Mouse (Mus musculus): Measurements from ENCODE around the gene Rab11fip4. TPM values are rescaled to one million over a fixed set of nuclear protein-coding genes. Genes with fewer than 3 reads are reported as not detected.

Rab11fip4 gene
- polyA plus RNA-seq, 1 experiment = not detected

DNA sequence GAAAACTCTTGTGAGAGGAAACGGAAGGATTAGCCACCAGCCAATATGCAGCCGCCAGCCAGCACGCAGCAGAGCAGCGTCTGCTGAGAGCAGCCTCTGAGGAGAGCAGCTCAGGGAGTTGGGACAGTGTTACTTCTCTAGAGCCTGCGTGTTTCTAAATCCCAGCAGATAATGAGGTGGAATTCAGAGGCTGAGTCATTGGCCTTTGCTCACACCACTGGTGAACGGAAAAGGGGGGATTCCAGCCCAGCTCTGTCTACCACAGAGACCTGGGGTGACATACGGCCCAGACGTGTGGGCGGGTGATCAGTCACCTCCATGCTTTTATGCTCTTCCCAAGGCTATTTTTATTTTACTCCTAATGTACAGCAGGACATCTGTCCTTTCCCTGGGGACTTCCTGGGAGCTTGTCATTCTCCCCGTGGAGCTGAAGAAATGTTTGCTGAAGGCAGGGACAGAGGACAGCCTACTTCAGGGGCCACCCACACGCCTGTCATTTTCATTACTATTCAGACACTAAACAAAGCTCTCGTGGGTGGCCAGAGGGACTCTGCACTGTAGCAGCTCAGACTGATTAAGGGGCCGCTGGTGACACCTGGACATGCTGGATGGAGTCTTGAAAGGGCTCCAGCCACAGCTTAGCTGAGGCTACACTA, 20.1 kb downstream of the Rab11fip4 start:
- TF ChIP-seq GATA1 (IDR thresholded peaks at IDR 0.05; ENCODE audit: low read length) = no peak
- no peak for TF ChIP-seq TAL1 (IDR thresholded peaks at IDR 0.05; ENCODE audit: low read length)

GRCm38 (mm10) chr11:79612046-79612600, 21.1 kb downstream of the Rab11fip4 start:
- TF ChIP-seq GATA1 (IDR thresholded peaks at IDR 0.05; ENCODE audit: low read length) = no peak
- TF ChIP-seq TAL1 (IDR thresholded peaks at IDR 0.05; ENCODE audit: low read length) = no peak
- no peaks in the 10 kb centered on the region for H3K9me3 ChIP-seq (ENCODE audit: control insufficient read depth, low read length)
- no peaks in the 10 kb centered on the region for H3K4me1 ChIP-seq (ENCODE audit: control insufficient read depth)
- no peaks in the 10 kb centered on the region for H3K36me3 ChIP-seq (ENCODE audit: control insufficient read depth)
- H3K4me3 ChIP-seq (replicated peaks) = no peak overlapping the region
- H3K27me3 ChIP-seq (ENCODE audit: control insufficient read depth) = peaks cover 3% of the 10 kb centered on the region; the same call in 1 of the 2 replicates

More for the DNA sequence above, 20.1 kb downstream of the Rab11fip4 start:
- H3K36me3 ChIP-seq (ENCODE audit: control insufficient read depth) = no peaks in the 10 kb centered on the region
- no peaks in the 10 kb centered on the region for H3K4me1 ChIP-seq (ENCODE audit: control insufficient read depth)
- peaks cover 3% of the 10 kb centered on the region; the same call in 1 of the 2 replicates for H3K27me3 ChIP-seq (ENCODE audit: control insufficient read depth)
- no peaks in the 10 kb centered on the region for H3K9me3 ChIP-seq (ENCODE audit: control insufficient read depth, low read length)
- no peak overlapping the region for H3K4me3 ChIP-seq (replicated peaks)

- Histone ChIP-seq H3K9me3 (ENCODE audit: control insufficient read depth, low read length) (no peaks in the 10 kb centered on the region), H3K27me3 (ENCODE audit: control insufficient read depth) (peaks cover 3% of the 10 kb centered on the region; the same call in 1 of the 2 replicates), H3K4me3 (replicated peaks) (no peak overlapping the region), H3K4me1 (ENCODE audit: control insufficient read depth) (no peaks in the 10 kb centered on the region), H3K36me3 (ENCODE audit: control insufficient read depth) (no peaks in the 10 kb centered on the region)
- TF ChIP-seq GATA1 (IDR thresholded peaks at IDR 0.05; ENCODE audit: low read length) = no peak
- no peak for TF ChIP-seq TAL1 (IDR thresholded peaks at IDR 0.05; ENCODE audit: low read length)
Measured at GRCm38 (mm10) chr11:79613084-79613483, 22.1 kb downstream of the Rab11fip4 start.

DNA sequence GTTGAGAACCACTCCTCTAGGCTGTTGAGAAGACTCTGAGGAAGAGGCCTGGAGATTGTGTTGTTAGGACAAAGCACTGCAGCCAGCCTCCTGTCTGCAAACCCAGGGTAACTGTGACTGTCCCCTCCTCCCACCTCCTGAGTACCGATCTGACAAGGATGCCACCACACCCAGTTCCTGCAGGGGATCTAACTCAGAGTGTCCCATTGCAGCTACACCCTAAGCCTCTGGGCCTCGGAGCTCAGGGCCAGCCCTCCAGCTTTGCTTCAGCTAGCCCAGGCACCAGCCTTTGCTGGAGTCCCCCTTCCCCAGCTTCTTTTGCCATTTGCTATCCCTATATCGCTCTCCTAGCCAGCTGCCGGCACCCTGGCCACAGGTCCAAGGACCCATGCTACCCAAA, 22.7 kb downstream of the Rab11fip4 start:
- Histone ChIP-seq H3K27me3 (ENCODE audit: control insufficient read depth) (peaks cover 3% of the 10 kb centered on the region; the same call in 1 of the 2 replicates), H3K9me3 (ENCODE audit: control insufficient read depth, low read length) (no peaks in the 10 kb centered on the region), H3K36me3 (ENCODE audit: control insufficient read depth) (no peaks in the 10 kb centered on the region), H3K4me1 (ENCODE audit: control insufficient read depth) (no peaks in the 10 kb centered on the region), H3K4me3 (replicated peaks) (no peak overlapping the region)
- TF ChIP-seq TAL1 (IDR thresholded peaks at IDR 0.05; ENCODE audit: low read length) (no peak), GATA1 (IDR thresholded peaks at IDR 0.05; ENCODE audit: low read length) (no peak)

DNA sequence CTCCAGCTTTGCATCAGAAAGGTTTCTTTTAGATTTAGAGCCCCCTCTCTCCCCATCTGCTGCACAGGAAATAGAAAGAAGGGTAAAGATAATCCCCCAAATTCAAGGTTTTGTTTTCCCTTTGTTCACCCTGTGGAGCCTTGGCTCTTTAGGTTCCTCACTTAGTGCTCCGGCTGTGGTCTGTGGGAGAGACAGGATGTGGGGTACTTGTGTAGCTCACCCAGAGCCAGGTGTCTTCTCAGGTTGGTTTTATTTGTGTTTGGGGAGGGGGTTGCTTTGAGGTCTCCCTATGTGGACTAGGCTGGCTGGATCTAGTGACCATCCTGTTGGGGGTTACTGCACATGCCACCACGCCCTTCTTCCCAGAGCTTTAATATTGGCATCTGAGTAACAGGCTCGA, 23.9 kb downstream of the Rab11fip4 start:
- TF ChIP-seq GATA1 (IDR thresholded peaks at IDR 0.05; ENCODE audit: low read length) (no peak), TAL1 (IDR thresholded peaks at IDR 0.05; ENCODE audit: low read length) (no peak)
- no peaks in the 10 kb centered on the region for H3K4me1 ChIP-seq (ENCODE audit: control insufficient read depth)
- peaks cover 3% of the 10 kb centered on the region; the same call in 1 of the 2 replicates for H3K27me3 ChIP-seq (ENCODE audit: control insufficient read depth)
- H3K9me3 ChIP-seq (ENCODE audit: control insufficient read depth, low read length) = no peaks in the 10 kb centered on the region
- no peak overlapping the region for H3K4me3 ChIP-seq (replicated peaks)
- no peaks in the 10 kb centered on the region for H3K36me3 ChIP-seq (ENCODE audit: control insufficient read depth)

GRCm38 (mm10) chr11:79615871-79616270, 24.9 kb downstream of the Rab11fip4 start:
- TF ChIP-seq GATA1 (IDR thresholded peaks at IDR 0.05; ENCODE audit: low read length) (no peak), TAL1 (IDR thresholded peaks at IDR 0.05; ENCODE audit: low read length) (no peak)
- Histone ChIP-seq H3K9me3 (ENCODE audit: control insufficient read depth, low read length) (no peaks in the 10 kb centered on the region), H3K36me3 (ENCODE audit: control insufficient read depth) (no peaks in the 10 kb centered on the region), H3K27me3 (ENCODE audit: control insufficient read depth) (no peaks in the 10 kb centered on the region; the same call in 1 of the 2 replicates), H3K4me3 (replicated peaks) (no peak overlapping the region), H3K4me1 (ENCODE audit: control insufficient read depth) (no peaks in the 10 kb centered on the region)

GRCm38 (mm10) chr11:79617991-79618390, 27.0 kb downstream of the Rab11fip4 start:
- no peaks in the 10 kb centered on the region; the same call in 1 of the 2 replicates for H3K27me3 ChIP-seq (ENCODE audit: control insufficient read depth)
- no peaks in the 10 kb centered on the region for H3K36me3 ChIP-seq (ENCODE audit: control insufficient read depth)
- no peak overlapping the region for H3K4me3 ChIP-seq (replicated peaks)
- no peaks in the 10 kb centered on the region for H3K4me1 ChIP-seq (ENCODE audit: control insufficient read depth)
- TF ChIP-seq TAL1 (IDR thresholded peaks at IDR 0.05; ENCODE audit: low read length) (no peak), GATA1 (IDR thresholded peaks at IDR 0.05; ENCODE audit: low read length) (no peak)
- H3K9me3 ChIP-seq (ENCODE audit: control insufficient read depth, low read length) = no peaks in the 10 kb centered on the region

- TF ChIP-seq GATA1 (IDR thresholded peaks at IDR 0.05; ENCODE audit: low read length) (no peak), TAL1 (IDR thresholded peaks at IDR 0.05; ENCODE audit: low read length) (no peak)
- no peaks in the 10 kb centered on the region; the same call in 1 of the 2 replicates for H3K27me3 ChIP-seq (ENCODE audit: control insufficient read depth)
- H3K36me3 ChIP-seq (ENCODE audit: control insufficient read depth) = no peaks in the 10 kb centered on the region
- no peaks in the 10 kb centered on the region for H3K9me3 ChIP-seq (ENCODE audit: control insufficient read depth, low read length)
- H3K4me3 ChIP-seq (replicated peaks) = no peak overlapping the region
- H3K4me1 ChIP-seq (ENCODE audit: control insufficient read depth) = no peaks in the 10 kb centered on the region
Measured at GRCm38 (mm10) chr11:79623029-79623428, 32.0 kb downstream of the Rab11fip4 start.

DNA sequence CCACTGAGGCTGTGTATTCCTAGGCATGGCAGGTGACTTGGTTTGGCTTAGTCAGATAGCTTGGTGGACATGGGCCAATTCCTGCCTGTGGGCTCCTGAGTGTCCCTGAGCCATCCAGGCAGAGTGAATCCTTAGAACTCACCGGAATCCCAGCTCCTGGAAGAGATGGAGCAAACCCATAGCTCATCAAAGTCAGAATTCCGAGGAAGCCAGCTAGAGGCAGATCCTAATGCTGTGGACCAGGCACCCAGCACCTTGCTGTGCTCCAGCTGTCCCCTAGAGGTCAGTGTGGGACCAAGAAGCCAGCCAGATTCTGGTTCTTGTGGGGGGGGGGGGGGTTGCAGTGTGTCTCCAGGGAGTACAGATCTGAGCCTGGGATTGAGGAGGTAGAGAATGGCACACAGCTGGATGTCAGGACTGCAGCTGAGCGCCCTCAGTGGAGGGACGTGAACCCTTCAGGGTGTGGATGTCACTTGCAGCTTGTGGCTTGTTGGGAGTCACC, 33.8 kb downstream of the Rab11fip4 start:
- no peak for TF ChIP-seq TAL1 (IDR thresholded peaks at IDR 0.05; ENCODE audit: low read length)
- TF ChIP-seq GATA1 (IDR thresholded peaks at IDR 0.05; ENCODE audit: low read length) = no peak
- H3K9me3 ChIP-seq (ENCODE audit: control insufficient read depth, low read length) = no peaks in the 10 kb centered on the region
- no peak overlapping the region for H3K4me3 ChIP-seq (replicated peaks)
- H3K4me1 ChIP-seq (ENCODE audit: control insufficient read depth) = no peaks in the 10 kb centered on the region
- H3K27me3 ChIP-seq (ENCODE audit: control insufficient read depth) = no peaks in the 10 kb centered on the region; the same call in 1 of the 2 replicates
- no peaks in the 10 kb centered on the region for H3K36me3 ChIP-seq (ENCODE audit: control insufficient read depth)
